Mouse (Mus musculus) spleen, adult 12 weeks (tissue): ENCODE results near the gene Hoxd8.

ENCODE experiments used
- DNase-seq: peaks from one replicate; pipeline ENCODE4 v3.0.0; 2022; ENCODE audit warnings: low spot score

Hoxd8 gene

DNA sequence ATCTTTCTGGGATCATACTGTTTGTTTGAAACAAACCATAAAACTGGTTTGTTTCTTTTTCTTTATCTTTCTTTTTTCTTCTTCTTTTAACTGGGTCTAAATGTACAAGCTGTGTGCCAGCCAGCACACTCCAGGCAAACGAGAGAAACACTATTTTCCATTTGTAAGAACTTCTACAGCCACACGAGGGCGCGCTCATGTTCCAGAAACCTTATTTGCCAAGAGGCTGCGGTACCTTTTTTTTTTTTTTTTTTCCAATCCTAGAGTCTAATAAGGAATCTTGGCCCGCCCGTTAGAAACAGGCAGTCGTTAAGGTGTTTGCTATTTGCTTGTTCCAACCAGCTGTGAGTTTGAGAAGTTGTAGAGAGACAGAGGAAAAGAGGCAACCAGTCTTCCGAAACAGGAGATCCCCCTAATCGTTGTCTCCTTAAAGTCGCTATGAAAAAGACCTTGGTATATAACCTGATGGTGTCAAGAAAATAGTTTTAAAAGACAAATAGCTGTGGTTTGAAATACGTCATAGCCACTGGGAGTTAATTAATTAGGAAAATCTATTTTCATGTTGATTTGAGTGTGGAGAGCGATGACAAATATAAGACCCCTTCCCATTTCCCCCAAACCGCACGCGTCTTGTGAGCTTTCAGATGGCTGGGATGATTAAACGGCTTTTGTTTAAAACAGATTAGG is 18.0 kb upstream of the Hoxd8 start:
- DNase-seq, result no peak

DNA sequence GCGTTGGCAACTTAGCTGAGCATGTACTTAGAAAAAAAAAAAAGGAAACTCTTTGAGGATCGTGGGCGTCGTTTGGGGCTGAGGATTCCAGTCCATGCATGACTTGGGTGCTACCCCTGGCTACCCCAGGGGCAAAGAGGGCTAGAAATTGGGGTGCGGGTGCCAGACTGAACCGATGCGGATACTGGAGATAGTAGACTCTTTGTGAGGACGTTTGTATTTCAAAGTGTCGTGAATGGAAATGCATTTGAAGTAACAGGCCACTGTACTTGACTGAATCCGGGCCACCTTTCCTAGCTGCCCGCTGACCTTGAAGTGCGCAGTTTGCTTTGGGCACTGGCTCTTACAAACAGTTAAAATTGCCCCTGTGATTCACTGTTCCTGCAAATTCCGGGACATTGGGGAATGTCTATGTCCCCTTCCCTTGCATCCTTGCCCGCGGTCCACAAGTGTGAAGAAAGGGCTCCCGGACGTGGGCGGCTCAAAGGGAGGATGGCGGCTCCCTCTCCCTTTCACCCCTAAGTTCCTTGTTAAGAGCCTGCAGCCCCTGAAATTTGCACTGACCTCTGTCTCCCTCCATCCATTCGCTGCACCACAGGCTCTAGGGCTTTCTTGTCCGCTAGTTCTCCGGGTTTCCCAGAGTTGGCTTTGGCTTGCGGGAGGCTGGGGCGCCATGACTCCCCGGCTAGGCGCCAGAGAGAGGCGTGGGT is 17.3 kb upstream of the Hoxd8 start:
- no peak for DNase-seq

GRCm38 (mm10) chr2:74687698-74688555 is 16.5 kb upstream of the Hoxd8 start:
- no peak for DNase-seq

DNA sequence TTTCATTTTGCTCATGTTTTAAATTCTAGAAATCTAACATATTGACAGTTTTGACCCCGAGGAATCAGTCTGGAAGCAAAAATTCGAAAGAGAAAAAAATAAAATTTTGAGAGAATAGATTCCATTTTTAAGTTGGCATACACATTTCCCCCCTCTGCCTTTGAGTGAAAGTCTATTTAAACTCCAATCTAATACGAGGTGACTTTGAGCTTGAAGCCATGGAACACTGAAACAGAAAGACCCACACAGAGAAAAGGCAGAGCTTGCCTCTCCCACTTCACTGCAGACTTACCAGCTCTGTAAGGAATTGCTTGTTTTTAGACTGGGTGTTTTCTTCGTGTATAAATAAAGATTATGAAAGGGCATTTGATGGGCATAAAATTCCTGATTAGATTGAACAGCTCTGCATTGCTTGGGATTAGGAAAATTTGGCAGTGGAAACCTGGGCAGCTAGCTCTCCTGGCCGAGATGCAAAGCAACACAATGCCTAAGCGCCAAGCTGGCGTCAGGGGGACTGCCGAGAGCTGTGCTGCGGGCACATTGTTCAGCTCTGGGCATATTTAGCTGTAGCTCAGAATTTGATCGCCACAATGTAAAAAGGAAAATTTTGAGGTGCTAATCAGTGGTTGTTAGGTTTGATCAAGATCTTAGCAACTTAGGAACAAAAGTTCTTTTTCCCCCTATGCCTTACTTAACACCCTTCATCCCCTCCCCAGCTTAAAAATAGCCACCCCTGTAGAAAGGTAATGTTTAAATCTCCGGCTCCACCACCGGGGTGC is 15.4 kb upstream of the Hoxd8 start:
- DNase-seq, result no peak

- DNase-seq, result no peak
Measured at GRCm38 (mm10) chr2:74689574-74690337, 14.7 kb upstream of the Hoxd8 start.

DNA sequence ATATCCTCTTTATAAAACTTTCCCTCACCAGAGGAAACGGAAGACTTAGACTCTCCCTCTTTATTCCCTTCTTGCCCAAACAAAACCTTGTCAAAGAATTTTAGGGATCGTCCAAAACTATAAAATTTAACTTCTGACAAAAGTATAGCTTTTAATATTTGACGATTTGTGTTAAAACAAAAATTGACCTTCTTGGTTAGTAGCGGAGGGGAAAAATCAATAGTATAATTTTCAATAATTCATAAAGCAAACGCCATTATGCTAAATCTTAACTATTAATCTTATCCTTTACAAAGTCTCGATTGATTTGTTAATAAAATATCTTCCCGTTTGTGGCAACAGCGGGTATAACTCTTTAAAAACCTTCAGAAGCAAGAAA is 14.1 kb upstream of the Hoxd8 start:
- no peak for DNase-seq

DNA sequence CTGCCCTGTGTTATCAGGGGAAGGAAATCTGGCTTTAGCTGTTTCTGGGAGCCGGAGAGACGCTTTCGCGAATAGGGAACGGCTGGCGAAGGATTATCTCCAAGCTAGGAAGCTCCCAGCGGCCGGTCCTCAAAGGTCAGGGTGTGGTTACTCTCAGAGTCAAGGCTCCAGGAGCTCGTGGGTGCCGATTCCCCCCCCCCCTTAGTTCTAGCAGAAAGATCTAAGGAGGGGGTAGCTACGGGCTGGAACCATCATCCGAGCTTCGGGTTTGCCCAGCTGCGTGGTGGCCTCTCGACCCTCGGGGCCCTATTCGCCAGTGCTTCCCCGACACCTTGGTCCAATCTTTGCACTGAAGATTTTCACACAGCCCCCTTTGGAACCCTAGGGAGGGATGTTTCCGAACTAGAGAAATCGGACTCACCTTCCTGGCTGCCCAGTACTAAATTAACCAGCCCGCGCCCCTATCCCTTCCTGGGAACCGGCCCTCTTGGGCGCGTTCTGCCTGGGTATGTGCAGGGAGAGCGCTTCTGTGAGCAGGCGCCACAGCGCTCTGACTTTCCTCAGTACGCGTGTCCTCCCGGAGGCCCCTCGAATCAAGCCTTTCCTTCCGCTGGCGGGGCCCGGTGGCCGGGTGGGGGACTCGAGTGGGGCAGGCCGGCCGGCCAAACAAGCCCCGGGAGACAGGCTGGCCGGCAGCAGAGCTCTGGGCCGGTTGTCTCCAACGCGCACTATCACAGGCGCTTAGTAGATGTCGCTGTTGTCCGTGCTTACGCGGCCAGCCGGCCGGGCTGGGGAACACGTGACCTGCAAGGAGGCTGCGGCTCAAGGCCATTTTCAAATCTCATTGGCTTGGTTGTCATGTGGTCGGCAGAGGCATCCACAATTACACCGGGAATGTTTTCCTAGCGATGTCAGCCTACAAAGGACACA is 13.1 kb upstream of the Hoxd8 start, which contains the start of gene Hoxd10:
Gene Hoxd10 (plus strand): TSS at position 903 of the 930 bp plus-strand sequence.
- DNase-seq, result no peak

GRCm38 (mm10) chr2:74691995-74692807 is 12.2 kb upstream of the Hoxd8 start:
- DNase-seq, result no peak

DNA sequence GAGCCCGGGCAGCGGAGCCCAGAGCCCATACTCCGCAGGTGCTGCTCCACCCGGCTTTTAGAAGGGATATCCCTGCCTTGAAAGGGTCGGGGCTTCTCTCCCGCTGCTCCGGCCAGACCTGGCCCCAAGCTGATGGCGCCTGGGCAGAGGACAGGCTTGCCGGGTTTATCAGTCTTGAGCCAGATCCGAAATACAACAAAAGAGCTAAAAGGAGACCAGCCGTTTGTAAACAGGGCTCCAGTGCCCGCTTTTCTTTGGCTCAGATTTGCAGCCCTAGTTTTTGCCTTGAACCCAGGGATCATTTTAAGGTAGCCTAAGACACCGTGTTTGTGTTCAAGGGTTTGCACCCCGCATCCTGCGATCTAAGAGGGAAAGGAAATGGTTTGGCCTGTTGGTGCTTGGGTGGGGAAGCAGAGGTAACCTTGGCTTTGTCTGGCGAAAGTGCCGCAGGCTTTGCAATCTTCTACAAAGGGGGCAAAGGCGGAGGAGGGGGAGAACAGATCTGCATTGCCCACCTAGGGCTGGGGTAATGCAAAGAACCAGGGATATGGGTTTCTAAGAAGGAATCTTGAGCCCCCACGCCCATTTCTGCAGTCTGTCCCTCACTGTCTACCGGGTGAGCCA is 11.5 kb upstream of the Hoxd8 start:
- no peak for DNase-seq

DNA sequence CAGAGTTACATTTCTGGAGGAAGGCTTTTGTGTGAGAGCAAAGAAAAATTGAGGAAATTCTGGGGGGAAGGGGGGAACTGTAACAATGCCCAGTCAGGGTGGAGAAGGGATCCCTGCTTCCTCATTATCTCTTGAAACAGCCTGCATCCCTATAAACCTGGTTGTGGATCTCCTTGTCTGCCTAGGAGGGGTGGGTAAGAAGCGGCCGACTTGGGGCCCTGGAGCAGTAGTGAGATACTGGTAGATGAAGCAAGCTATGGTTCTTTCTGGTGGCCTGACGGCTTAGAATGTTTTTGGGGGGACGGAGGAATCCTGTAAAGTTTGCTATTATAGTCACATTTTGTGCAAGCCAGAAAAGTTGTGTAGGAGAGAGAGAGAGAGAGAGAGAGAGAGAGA is 11.0 kb upstream of the Hoxd8 start:
- DNase-seq, result no peak

DNA sequence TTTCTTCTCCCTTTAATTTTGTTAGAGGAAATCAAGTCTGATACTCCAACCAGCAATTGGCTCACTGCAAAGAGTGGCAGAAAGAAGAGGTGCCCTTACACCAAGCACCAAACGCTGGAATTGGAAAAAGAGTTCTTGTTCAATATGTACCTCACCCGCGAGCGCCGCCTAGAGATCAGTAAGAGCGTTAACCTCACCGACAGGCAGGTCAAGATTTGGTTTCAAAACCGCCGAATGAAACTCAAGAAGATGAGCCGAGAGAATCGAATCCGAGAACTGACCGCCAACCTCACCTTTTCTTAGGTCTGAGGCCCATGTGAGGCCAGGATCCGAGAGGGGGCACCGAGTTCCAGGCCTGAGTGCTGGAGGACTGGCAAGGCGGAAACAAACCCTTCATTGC is 10.3 kb upstream of the Hoxd8 start:
- no peak for DNase-seq

- DNase-seq, result no peak
Measured at GRCm38 (mm10) chr2:74695383-74695782, 9.0 kb upstream of the Hoxd8 start.

GRCm38 (mm10) chr2:74695813-74696430 is 8.5 kb upstream of the Hoxd8 start:
- DNase-seq, result no peak

DNA sequence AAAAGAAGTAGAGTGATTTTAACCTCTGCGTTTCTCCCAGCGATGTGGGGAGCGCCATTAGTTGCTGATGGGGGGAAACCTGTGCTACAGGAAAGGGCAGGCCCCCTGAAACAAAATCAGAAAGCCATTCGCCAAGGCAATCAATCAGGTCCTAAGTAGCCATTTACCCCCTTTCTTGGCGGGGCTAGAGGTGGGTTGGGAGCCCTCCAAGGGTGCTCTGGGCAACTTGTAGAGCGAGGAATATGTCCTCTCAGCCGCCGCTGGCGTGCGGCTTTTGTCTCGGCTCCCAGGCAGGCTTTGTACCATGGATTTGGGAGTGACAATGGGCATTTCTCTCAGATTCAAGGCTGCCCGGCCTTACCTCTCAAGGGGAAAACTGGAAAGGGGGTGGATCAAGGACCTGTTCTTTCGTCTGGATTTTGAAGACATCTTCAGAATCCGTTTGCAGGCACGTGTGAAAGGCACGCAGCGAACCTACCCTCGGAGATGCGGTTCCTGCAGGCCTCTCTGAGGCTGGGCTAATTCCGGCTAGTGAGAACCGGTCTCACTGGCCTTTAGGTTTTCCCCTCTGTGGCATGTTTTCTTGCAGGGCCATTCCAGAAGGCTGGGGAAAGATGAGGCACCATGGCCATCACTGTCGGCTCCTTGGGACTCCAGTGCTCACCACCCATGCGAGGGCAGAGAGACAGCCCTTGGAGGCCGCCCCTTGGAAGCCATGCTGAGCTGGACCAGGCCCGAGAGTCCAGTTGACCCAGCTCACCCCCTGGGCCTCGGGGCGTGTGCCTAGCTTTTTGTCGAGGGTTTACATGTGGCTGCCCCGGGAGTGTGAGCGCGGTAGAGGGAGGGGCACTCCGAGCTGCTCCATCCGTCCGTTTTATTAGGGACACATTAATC is 7.7 kb upstream of the Hoxd8 start:
- no peak for DNase-seq

DNA sequence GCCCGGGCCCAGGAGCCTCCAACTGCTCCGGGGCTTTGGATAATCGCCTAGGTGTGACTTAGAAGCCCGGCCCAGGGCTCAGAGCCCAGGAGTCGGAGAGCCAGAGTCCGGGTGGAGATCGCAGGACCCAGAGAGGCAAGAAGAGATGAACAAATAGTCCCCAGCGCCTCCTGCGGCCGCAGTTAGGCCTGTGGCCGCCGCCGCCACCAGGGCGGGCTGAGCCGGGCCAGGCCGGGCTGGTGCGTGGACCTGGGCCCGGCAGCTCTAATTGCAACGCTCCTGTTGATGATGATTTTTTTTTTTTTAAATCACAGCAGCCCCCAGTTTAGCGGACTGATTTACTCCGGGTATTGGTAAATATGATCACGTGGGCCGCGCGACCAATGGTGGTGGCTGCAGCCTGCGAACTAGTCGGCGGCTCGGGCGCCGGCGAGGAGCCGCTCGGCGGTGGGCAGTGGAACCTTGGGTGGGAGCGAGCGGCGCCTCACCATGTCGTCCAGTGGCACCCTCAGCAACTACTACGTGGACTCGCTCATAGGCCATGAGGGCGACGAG is 6.8 kb upstream of the Hoxd8 start, which contains the start of gene Hoxd9:
Gene Hoxd9 (plus strand): TSS at position 161 of the 555 bp plus-strand sequence.
- no peak for DNase-seq

DNA sequence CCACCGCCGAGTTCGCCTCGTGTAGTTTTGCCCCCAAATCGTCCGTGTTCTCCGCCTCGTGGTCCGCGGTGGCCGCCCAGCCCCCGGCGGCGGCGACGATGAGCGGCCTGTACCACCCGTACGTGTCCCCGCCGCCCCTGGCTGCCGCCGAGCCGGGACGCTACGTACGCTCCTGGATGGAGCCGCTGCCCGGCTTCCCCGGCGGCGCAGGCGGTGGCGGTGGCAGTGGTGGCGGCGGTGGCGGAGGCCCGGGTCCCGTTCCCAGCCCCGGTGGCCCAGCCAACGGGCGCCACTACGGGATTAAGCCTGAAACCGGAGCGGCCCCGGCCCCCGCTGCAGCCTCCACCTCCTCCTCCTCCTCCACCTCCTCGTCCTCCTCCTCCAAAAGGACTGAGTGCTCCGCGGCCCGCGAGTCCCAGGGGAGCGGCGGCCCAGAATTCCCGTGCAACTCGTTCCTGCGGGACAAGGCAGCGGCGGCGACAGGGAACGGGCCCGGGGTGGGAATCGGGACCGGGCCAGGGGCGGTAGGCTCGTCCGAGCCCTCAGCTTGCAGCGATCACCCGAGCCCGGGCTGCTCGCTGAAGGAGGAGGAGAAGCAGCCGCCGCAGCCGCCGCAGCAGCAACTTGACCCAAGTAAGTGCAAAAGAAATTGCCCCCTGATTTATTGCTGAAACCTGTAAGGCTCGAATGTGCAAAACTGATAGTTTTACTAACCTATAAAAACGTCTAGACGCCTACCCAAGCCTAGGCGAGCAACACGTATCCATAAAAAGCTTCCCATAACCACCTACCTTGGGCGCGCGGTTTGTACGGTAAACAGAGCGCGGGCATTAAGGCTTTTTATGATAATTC is 6.0 kb upstream of the Hoxd8 start:
- DNase-seq, result no peak
